Mouse (Mus musculus): ENCODE results near the gene Auts2. TPM values are rescaled to one million over a fixed set of nuclear protein-coding genes. Genes with fewer than 3 reads are reported as not detected.

Gene Auts2
- total RNA-seq, 2 experiments from 2014 or later, result 3.3 TPM; not detected in 1

DNA sequence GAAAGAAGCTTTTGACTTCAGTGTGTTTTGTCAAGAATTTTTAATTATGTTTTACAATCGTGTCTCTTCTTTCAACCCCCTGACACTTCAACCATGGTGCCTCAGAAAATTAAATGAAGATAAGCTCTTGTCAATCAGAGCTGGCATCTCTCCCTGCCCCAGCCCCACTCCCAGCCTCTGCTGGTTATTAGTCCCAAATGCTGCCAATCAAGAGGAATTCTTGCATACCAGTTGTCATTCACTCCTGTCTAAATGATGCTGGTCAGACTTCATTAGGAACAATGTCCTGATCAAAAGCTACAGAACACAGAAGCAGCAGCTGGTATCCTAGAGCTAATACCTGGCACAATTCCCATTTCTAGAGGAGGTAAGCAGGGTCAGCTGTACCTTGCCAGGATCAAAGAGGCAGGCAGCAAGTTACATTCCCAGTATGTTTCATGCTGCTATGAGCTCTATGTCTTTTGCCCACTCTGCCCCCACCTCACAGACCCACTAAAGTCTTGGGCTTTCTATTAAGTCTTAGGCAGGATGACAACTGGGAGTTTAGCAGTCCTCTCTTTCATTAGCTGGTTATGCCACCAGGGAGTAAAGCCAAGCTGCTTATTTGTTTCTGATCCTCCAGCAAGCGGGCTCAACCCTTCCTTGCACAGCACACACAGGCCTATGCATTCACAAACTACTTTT, 134.1 kb downstream of the Auts2 start:
- ATAC-seq (replicated peaks; ENCODE audit: low FRiP score, low TSS enrichment, poor library complexity, severe bottlenecking), result no peak

DNA sequence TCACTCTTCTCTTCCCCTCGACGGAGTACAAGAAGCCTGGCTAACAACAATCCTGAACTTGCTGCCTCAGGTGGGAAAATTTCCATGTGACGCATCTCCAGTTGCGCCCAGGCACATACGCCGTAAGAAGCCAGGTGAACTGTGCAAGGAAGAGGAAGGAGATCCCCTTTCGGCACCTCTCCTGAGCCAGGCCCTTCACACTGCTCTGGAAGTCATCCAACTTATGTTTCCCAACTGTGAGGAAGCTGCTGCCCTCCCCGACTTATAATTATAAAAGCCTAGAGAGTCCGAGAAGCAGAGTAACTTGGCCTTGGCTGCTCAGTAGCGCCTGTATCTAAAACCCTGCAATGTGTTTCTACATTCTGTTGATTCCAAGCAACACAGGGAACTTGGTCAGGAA, 142.6 kb downstream of the Auts2 start:
- no peak for ATAC-seq (replicated peaks; ENCODE audit: low FRiP score, low TSS enrichment, poor library complexity, severe bottlenecking)

DNA sequence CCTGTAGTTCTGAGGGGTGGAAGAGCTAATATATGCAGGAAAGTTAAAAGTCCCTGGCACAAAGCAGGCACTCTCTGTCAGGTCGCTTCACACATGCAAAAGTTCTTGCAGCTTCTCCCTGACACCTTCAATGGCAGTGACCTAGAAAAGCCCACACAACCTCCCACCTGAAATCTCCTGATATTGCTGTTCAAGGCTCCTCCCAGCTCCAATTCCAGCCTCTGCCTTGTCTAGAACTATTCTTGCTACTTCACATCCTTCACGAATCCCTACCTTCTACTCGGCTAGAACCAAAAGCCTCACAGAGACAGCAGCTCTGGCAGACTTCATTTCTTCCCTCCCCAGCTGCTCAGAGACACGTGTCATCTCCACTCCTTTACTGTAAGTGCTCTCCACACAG, 143.7 kb downstream of the Auts2 start:
- no peak for ATAC-seq (replicated peaks; ENCODE audit: low FRiP score, low TSS enrichment, poor library complexity, severe bottlenecking)

DNA sequence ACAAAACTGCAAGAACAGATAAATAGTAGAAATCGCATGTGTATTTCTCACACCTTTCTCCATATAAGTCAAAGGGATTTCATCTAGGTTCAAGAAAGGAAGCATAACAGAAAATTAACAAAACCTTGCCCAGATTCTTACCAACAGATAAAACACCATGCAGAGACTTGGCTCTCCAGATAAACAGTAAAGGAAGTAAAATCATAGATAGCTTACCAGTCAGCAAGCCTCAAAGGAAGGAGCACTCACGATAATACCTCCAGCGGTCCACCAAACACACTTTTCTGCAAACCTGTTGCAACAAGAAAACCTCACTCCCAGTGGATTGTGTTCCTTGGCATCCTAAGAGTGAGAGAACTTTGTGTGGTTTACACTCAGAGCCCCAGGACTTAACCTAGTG, 147.2 kb downstream of the Auts2 start:
- ATAC-seq (replicated peaks; ENCODE audit: low FRiP score, low TSS enrichment, poor library complexity, severe bottlenecking), result peak; percentile 37; the same call in 1 of the 2 replicates

DNA sequence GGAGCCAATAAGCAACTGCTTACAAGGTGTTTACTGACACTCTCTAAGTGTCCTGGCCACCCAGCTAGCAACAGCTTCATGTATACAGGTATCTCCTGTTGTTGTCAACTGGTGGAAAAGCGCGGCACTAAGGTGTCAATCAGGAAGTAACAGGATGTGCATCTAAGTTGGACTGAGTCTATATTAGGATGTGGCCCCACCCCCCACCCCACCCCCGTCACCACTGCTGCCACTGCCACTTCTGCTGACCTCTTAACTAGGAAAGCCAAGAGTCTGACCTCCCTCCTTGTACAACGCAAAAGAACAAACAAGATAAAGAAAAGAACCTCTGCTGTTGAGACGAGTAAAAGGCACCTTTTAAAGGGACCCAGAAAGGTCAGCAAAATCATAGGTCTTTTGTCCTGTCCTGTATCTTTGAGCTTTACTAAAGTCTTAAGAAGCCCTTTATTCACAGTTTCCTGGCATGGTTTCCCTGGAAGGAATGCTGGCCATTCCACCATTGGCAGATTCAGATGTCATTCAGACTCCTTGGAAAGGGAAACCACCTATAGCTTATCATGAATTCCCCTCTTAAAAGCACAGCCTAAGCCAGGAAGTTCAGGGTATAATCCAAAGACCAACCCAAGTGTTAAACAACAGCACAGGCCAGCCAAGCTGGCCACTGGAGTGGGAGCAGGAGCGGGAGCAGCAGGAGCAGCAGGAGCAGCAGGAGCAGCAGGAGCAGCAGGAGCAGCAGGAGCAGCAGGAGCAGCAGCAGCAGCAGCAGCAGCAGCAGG, 148.2 kb downstream of the Auts2 start:
- ATAC-seq (replicated peaks; ENCODE audit: low FRiP score, low TSS enrichment, poor library complexity, severe bottlenecking), result no peak; the same call in 1 of the 2 replicates

DNA sequence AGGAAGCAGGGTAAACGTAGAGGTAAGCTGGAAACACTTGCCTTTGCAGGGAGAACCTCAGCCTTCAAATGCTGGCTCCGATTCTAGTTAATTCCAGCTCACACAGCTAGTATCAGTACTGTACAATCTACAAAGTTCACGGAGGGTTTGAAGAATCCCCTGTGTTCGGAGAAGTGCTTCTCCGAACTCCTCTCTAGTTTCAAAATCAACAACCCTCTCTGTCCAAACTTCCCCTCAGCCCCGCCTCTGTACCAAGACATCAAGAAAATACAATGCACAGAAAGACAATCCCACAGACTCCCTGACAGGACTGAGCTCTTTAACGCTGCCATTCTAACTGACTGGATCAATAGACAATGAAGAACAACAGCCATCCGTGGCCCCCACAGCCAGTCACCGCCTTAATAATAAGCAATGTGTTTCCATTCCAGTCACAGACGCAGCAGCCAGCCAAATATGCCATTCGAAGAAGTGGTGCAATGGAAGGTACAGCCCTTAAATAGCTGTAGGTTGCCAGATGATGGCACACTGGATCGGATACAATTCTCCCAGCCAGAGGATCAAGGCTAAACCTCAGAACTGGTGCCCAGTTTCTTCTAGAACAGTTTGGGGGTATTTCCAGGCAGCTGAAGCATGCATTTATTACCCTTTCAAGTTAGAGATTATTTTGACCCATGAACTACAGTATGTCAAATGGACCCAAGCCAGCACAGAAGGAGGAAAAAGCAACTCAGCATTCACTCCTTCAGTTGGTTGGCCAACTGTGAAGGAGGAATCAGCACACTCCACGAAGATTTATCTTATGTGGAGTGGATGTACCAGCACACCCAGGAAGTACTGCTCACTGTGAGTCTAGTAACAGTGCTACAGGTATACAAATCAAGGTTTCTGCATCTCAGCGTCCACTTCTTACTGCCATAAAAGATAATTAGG, 151.0 kb downstream of the Auts2 start:
- no peak for ATAC-seq (replicated peaks; ENCODE audit: low FRiP score, low TSS enrichment, poor library complexity, severe bottlenecking)

DNA sequence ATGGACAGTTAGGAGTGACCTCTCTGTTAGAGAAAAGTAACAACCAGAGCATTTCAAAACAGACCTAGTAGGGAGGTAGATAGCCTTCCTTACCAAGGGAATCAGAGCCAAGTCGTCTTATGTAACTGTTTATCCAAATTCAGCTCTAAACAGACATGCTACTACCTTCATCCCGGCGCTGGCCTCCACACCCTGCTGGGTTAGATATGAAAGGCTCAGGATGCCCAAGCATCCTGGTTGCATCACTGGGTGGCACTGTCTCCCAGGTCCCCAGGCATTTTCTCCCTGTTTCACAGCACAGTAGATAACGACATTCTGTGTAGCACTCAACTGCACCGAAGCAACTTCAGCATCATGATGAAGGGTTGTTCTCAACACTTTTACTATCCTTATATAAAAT, 154.4 kb downstream of the Auts2 start:
- ATAC-seq (replicated peaks; ENCODE audit: low FRiP score, low TSS enrichment, poor library complexity, severe bottlenecking), result no peak

DNA sequence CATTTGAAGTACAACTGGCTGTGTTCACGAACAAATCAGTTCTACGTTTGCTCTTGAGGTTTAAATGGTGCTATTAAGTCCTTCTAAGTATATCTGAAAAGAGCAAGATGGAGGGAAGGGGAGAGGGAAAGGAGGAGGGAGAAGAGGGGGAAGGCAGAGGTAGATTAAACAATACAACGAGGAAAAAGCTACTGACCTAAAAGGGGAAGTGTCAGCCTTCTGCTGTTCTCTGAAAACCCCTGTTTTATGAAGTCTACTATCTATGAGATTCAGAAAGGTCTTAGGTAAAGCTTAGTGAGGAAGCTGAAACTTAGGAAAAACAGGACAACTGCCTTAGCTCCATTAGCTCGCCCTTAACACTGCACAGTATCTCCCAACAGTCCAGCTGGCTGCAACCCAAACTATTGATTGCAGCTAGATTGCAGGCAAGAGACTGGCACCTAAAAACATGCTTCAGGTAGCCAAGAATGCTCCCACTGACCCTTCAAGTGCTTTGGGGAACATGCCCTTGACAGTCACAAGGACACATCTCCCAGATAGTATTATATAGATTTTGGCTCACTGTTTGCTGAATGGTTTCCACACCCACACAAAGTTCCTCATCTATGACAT, 157.8 kb downstream of the Auts2 start:
- no peak for ATAC-seq (replicated peaks; ENCODE audit: low FRiP score, low TSS enrichment, poor library complexity, severe bottlenecking)

DNA sequence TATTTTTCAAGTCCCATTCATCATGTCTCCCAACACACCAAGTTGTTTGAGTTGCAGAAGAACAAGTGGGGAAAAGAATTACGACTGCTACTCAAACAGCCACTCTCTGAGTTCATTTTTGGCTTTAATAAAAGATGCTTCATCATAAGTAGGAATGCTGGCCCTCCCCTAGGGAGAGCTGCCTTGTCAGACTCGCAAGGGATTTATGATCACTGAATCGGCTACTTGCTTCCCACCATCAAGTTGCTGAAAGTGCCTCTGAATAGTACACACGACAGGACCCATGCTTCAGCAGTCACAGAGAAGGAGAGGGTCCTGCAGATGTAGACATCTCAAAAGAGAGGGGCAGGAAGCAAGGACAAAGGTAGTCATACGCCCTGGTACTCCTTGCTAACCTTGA, 162.9 kb downstream of the Auts2 start:
- no peak for ATAC-seq (replicated peaks; ENCODE audit: low FRiP score, low TSS enrichment, poor library complexity, severe bottlenecking)

DNA sequence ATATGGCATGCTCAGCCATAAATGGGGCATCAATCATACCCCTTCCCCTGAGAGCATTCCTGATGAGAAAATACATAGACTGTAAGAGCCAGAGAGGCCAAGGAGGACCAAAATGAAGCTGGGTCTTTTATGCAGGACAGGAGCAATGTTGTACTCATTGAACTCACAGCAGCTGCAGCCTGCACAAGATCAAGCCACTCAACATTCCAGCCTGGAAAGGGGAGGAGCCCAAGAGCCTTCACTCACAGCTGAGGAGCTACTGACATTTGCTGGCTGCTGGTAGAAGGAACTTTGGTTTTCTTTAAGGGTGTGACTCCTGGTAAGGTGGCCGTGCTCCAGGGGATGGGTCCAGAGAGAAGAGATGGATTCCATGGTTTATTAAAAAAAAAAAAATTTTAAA, 164.2 kb downstream of the Auts2 start:
- ATAC-seq (replicated peaks; ENCODE audit: low FRiP score, low TSS enrichment, poor library complexity, severe bottlenecking), result no peak

DNA sequence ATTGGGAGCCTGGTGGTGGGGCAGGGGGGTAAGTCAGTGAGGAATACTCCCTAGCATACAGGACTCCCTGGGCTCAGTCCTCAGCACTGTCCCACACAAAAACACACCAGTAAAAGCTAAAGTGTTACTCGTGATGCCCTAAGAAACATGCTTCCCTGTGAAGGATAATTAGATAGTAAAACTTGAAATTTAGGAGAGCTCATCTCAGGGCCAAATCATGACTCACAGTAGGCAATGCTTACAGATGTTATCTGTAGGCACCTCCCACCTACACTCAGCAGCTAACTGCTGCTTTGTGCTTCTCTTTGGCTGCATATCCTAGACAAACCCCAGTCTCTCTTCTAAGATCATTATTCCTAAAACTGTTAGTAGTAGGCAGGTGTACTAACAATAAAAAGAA, 168.0 kb downstream of the Auts2 start:
- ATAC-seq (replicated peaks; ENCODE audit: low FRiP score, low TSS enrichment, poor library complexity, severe bottlenecking), result 0 out of 2 replicates have a peak, but pooled peaks have one; percentile 45

DNA sequence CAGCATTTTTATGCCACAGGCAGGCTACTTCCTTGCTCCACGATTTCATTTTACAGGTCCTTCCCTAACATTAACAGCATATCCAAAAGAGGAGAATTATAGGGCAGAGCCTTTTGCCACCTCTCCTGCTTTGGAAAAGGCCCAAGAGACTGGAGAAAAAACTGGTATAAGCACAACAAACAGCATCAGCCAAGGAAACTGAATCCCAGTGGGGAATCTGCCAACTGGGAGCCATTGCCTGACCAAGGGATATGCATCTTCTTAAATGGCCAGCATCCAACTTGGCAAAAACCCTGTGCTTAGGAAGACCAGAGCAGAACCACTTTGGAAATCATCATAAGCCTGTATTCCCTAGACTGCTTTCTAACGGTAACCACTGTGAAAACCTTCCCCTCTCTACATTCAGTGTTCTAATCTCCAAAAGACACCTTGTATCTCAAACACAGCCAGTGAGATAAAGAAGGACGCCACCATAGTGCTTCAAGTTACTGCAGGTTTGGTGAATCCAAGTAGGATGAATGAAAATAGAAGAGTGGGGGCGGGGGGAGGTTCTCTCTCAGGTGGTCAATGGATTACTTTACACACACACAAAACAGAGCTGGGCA, 169.6 kb downstream of the Auts2 start:
- peak; percentile 81 for ATAC-seq (replicated peaks; ENCODE audit: low FRiP score, low TSS enrichment, poor library complexity, severe bottlenecking)

DNA sequence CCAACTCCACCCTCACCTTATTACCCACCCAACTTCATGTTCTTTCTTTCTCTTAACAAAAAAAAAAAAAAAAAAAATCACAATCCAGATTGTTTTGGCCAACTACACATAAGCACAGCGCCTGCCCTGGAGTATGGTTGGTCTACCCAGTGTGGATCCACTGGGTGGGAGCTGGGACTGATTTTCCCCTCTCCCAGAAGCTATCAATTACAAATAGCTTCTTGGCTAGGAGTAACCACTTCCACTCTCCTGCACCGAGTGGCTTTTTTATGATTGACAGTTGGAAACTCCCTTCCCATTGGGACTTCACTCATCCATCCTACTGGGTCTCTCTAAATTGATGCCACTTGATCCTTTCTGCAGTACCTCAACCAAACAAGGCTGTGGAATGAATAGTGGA, 170.5 kb downstream of the Auts2 start:
- ATAC-seq (replicated peaks; ENCODE audit: low FRiP score, low TSS enrichment, poor library complexity, severe bottlenecking), result no peak

DNA sequence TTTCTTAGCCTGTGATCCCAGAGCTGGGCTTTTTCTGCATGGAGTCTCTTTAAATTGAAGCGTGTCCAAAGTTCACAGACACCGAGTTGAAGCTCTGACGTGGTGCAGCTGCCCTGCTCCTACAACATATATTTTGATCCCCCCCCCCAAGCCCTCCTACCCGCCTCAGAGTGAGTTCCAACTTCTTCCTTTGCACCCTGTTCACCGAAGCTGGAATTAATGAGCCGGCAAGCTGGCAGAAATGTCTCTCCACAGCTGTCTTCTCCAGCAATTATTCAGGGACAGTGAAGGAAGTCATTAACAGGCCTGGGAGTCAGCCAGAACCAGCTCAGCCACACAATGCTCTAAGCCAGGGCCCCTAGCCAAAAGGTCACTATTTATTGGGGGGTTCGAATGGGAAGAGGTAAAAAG, 174.5 kb downstream of the Auts2 start:
- no peak for ATAC-seq (replicated peaks; ENCODE audit: low FRiP score, low TSS enrichment, poor library complexity, severe bottlenecking)

DNA sequence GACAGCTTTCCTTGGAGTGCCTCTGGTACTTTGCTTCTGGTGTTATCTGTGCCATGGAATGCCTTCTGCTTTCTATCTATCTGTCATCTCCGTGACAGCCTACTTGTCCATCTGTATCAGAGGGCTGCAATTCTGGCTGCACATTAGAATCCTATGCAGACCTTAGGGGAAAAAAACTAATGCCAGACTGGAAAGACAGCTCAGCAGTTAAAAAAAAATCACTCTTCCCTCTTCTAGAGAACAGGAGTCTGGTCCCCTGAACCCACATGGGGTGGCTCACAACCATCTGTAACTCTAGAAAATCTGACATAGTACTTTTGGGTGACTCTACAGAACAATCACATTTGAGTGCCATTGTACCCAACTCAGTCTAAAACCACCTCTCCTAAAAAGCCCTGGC, 181.9 kb downstream of the Auts2 start:
- ATAC-seq (replicated peaks; ENCODE audit: low FRiP score, low TSS enrichment, poor library complexity, severe bottlenecking), result no peak

DNA sequence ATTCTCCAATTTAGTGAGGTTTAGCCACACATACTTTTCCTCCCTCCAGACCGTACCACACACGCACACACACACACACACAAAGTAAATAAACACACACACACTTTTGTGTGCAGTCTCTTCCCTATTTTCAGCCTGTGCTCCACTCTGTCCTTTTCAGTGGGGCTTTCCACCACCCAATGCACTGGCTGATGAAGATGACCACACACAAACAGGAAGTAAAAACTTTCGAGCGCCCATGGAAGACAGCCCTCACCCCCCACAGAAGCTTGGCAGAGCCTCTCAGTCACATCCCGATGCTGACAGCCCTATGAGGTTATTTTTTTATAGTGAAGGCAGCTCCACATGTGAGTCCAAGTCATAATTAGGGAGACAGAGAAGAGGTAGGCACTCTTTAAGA, 185.4 kb downstream of the Auts2 start:
- ATAC-seq (replicated peaks; ENCODE audit: low FRiP score, low TSS enrichment, poor library complexity, severe bottlenecking), result no peak

DNA sequence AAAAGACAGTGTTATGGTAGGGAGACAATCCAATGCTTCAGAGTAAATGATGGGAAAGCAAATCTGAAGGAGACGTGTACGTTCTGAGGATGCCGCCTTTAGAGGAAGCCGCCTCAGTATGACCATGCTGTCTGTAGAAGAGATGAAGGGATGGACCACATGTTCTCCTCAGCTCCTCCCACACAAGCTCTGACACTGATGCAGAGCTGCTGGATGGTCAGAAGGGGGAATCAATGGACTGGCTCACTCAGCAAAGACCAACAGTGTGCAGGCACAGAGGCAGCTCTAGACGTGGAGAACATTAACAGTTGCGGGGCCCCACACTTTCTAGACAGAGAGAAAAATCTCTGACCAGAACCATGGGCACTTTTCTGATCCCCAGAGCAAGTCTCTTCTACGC, 187.2 kb downstream of the Auts2 start:
- ATAC-seq (replicated peaks; ENCODE audit: low FRiP score, low TSS enrichment, poor library complexity, severe bottlenecking), result no peak

DNA sequence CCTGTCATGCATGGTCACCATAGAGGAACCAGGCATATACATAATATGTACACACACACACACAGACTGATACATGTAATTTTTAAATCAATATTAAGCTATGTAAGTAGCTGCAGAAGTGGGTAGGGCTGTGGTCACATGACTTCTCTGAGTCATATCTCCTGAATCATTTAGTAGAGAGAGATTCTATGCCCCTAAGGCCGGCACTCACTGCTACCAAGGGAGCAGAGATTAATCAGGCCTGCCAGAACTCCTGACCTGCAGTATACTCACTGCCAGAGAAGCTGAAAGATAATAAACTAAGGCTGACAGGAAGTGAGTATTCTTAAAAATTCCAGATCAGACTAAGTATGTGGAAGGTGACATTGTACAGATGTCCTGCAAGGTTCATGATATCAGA, 190.7 kb downstream of the Auts2 start:
- no peak for ATAC-seq (replicated peaks; ENCODE audit: low FRiP score, low TSS enrichment, poor library complexity, severe bottlenecking)

DNA sequence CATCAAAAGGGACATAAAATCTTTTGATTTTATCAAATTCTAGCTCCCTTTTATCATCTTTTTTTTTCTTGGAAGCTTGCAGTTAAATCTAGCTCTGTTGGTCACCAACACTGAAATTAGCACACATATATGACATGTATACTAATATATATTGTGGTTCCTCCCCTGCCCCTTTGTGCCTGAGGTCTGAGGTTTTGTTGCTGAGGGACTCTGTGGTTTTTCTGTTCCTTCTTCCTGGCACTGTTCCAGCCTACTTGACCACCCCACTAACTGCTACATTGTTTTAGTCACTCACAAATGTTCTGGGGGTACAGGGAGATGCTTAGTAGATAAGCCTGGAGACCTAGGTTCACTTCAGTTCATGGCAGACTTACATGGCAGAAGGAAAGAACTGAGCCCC, 192.0 kb downstream of the Auts2 start:
- no peak for ATAC-seq (replicated peaks; ENCODE audit: low FRiP score, low TSS enrichment, poor library complexity, severe bottlenecking)

All from megakaryocyte-erythroid progenitor cell, adult 5-6 weeks (primary cell).